Mouse (Mus musculus) C2C12 (cell line): ENCODE results near the gene Osbpl6. TPM values are rescaled to one million over a fixed set of nuclear protein-coding genes. Genes with fewer than 3 reads are reported as not detected.
A peak's percentile ranks its signal among the peaks of the same experiment; 100 is the strongest.

Experiments
- H3K27me3 ChIP-seq: one replicate; pipeline ENCODE4 v1.6.1; 2011; ENCODE audit not compliant: control insufficient read depth, insufficient read depth, insufficient read length
- H3K36me3 ChIP-seq: one replicate; pipeline ENCODE4 v1.6.1; 2011; ENCODE audit not compliant: control insufficient read depth, insufficient read depth
- H3K4me3 ChIP-seq: one replicate; pipeline ENCODE4 v1.5.1; 2011; ENCODE audit warnings: mild to moderate bottlenecking, control low read depth; ENCODE audit not compliant: poor library complexity, insufficient read depth, severe bottlenecking
- H3K79me2 ChIP-seq: one replicate; pipeline ENCODE4 v1.6.1; 2011; ENCODE audit not compliant: control insufficient read depth, insufficient read depth
- H3K79me3 ChIP-seq: one replicate; pipeline ENCODE4 v1.6.1; 2011; ENCODE audit warnings: low read depth, control low read depth
- H3ac ChIP-seq: one replicate; pipeline ENCODE3; 2011; ENCODE audit warnings: low read depth; ENCODE audit not compliant: control insufficient read depth, insufficient read length
- CEBPB ChIP-seq: IDR thresholded peaks from one replicate; pipeline ENCODE4 v1.6.1; 2011; ENCODE audit warnings: low read depth, mild to moderate bottlenecking, control low read depth, moderate library complexity
- CTCF ChIP-seq: IDR thresholded peaks from one replicate; pipeline ENCODE4 v1.5.1; 2011; ENCODE audit not compliant: control insufficient read depth, insufficient read depth, insufficient read length
- FOSL1 ChIP-seq: IDR thresholded peaks from one replicate; pipeline ENCODE4 v1.8.0; 2011; ENCODE audit warnings: mild to moderate bottlenecking, low read length; ENCODE audit not compliant: poor library complexity, insufficient read depth, severe bottlenecking
- MAX ChIP-seq: IDR thresholded peaks from one replicate; pipeline ENCODE4 v1.6.1; 2011; ENCODE audit warnings: mild to moderate bottlenecking, control low read depth
- MYOD1 ChIP-seq: IDR thresholded peaks from one replicate; pipeline ENCODE4 v1.6.1; 2011; ENCODE audit warnings: low read depth; ENCODE audit not compliant: control insufficient read depth, insufficient read length
- MYOG ChIP-seq: IDR thresholded peaks from one replicate; pipeline ENCODE4 v1.6.1; 2011; ENCODE audit not compliant: control insufficient read depth, insufficient read length; ENCODE audit errors: extremely low read depth
- USF1 ChIP-seq: IDR thresholded peaks from one replicate; pipeline ENCODE4 v1.6.1; 2011; ENCODE audit warnings: low read depth, mild to moderate bottlenecking, control low read depth, moderate library complexity
- polyA plus RNA-seq: library from polyadenylated mRNA; unstranded; fragments of >200 nt; fragmentation: generic; extraction: Trizol; gene quantifications from one replicate; pipeline ENCODE4 v1.2.1, GENCODE M21; 2012; ENCODE audit warnings: missing spikeins

The Osbpl6 gene
- polyA plus RNA-seq, 1 experiment: 3.0 TPM

DNA sequence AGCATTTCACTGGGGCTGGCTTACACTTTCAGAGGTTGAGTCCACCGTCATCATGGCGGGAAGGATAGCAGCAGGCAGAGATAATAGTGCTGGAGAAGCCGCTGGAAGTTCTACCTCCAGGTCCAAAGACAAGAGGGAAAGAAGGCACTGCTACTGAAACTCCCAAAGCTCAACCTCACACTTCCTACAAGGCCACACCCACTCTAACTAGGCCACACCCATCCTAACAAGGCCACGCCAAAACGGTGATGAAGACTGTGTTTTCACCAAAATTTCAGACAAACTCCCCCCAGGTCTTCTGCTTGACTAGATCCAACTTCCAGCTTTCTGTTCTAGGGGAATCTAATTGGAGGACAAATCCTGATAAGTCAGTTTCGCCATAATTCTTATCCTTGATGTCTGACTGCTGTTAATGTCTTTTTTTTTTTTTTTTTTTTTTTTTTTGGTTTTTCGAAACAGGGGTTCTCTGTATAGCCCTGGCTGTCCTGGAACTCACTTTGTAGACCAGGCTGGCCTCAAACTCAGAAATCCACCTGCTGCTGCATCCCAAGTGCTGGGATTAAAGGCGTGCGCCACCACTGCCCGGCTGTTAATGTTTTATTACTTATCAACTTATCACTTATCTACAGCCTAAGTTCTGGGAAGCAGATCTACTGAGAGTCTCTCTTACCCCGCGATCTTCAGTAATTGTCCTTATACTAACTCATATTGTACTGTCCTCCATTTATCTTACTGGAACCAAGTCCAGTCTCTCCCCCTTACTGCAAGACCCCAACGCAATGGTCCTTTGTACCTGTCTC lies 37.2 kb upstream of the Osbpl6 start:
- peaks cover 17% of the 10 kb centered on the region for H3K36me3 ChIP-seq
- no peak overlapping the region for H3ac ChIP-seq
- H3K4me3 ChIP-seq: peak overlapping the region; percentile 83
- H3K79me3 ChIP-seq: peaks cover 10% of the 10 kb centered on the region
- peaks cover 23% of the 10 kb centered on the region for H3K79me2 ChIP-seq
- TF ChIP-seq MYOG (no peak), CTCF (no peak), FOSL1 (no peak), MYOD1 (no peak), USF1 (no peak), MAX (no peak), CEBPB (no peak)
- no peaks in the 10 kb centered on the region for H3K27me3 ChIP-seq

- H3K27me3 ChIP-seq: no peaks in the 10 kb centered on the region
These were observed 36.3 kb upstream of the Osbpl6 start, which contains the start of gene Rbm45 for GRCm38 (mm10) chr2:76369821-76370655. TSS of gene Rbm45 (plus strand) at chr2:76369984.

DNA sequence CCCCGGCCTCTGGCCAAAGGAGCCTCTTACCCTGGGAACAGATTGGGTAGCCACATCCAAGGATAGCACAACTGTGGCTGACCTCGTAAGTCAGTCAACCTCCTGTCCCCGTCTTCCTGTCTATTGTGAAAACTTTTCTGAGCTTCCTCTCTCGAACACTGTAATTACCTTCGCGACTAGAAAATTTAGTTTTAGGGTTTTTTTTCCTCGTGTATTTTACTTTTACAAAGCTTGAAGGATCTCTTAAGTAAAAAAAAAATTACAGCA lies 35.7 kb upstream of the Osbpl6 start:
- Histone ChIP-seq H3K27me3 (no peaks in the 10 kb centered on the region), H3K79me3 (peaks cover 10% of the 10 kb centered on the region), H3ac (peak overlapping the region; percentile 59), H3K36me3 (peaks cover 18% of the 10 kb centered on the region), H3K79me2 (peaks cover 23% of the 10 kb centered on the region), H3K4me3 (peak overlapping the region; percentile 83)
- no peak for TF ChIP-seq MAX
- TF ChIP-seq CEBPB: no peak
- TF ChIP-seq USF1: no peak
- TF ChIP-seq MYOD1: no peak
- no peak for TF ChIP-seq CTCF
- TF ChIP-seq MYOG: no peak
- no peak for TF ChIP-seq FOSL1

More at GRCm38 (mm10) chr2:76369821-76370655, 36.3 kb upstream of the Osbpl6 start, which contains the start of gene Rbm45:
- peaks cover 17% of the 10 kb centered on the region for H3K36me3 ChIP-seq
- H3K79me2 ChIP-seq: peaks cover 23% of the 10 kb centered on the region
- H3K4me3 ChIP-seq: peak within 1 kb of the TSS; percentile 83
- peaks cover 10% of the 10 kb centered on the region for H3K79me3 ChIP-seq
- H3ac ChIP-seq: peak within 1 kb of the TSS; percentile 59
- TF ChIP-seq MYOD1 (peak; percentile 39), MYOG (no peak), CTCF (peak; percentile 73)

DNA sequence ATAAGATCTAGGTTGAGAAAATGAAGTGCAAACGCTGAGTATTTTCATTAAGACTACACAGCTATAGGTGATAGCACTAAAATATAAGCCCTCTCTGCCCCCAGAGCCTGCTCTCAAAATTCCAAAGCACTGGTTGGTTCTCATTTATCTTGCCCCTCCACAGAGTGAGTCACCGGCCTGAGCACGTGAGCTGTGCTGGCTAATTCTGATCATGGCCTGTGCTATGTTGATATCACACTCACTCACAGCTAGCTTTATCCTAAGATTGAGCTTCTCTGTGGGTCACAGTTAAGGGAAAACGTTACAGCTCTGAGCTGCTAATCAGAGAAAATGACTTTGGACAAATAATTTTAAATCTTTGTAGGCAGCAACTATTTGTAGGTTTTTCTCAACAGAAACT lies 34.1 kb upstream of the Osbpl6 start:
- Histone ChIP-seq H3K27me3 (no peaks in the 10 kb centered on the region), H3ac (no peak overlapping the region), H3K79me3 (peaks cover 10% of the 10 kb centered on the region), H3K4me3 (no peak overlapping the region), H3K36me3 (peaks cover 34% of the 10 kb centered on the region), H3K79me2 (peaks cover 23% of the 10 kb centered on the region)
- TF ChIP-seq USF1 (peak; percentile 60), CEBPB (no peak), MYOG (no peak), MYOD1 (no peak), FOSL1 (no peak), CTCF (no peak), MAX (no peak)

GRCm38 (mm10) chr2:76374544-76375206 lies 31.6 kb upstream of the Osbpl6 start:
- Histone ChIP-seq H3K36me3 (peaks cover 57% of the 10 kb centered on the region), H3K79me2 (peaks cover 23% of the 10 kb centered on the region), H3ac (no peak overlapping the region), H3K4me3 (no peak overlapping the region), H3K79me3 (peaks cover 10% of the 10 kb centered on the region), H3K27me3 (no peaks in the 10 kb centered on the region)
- TF ChIP-seq CTCF (no peak), USF1 (no peak), MAX (no peak), CEBPB (no peak), MYOD1 (no peak), FOSL1 (no peak), MYOG (no peak)
